Mouse (Mus musculus) liver, embryonic 11.5 days (tissue): ENCODE results near the gene Ndufs5. TPM values are rescaled to one million over a fixed set of nuclear protein-coding genes. Genes with fewer than 3 reads are reported as not detected.
A peak's percentile ranks its signal among the peaks of the same experiment; 100 is the strongest.

Source experiments
- ATAC-seq: fragments of 200-750 bp; cut with Nextera tagmentation; replicated peaks from 2 replicates; pipeline ENCODE4 v1.8.0; 2017; ENCODE audit warnings: moderate number of reproducible peaks, mild to moderate bottlenecking, moderate TSS enrichment, moderate library complexity; ENCODE audit not compliant: low FRiP score
- DNase-seq: peaks from one replicate; pipeline ENCODE4 v3.0.0-alpha.2; 2017; ENCODE audit warnings: low spot score
- H3K27ac ChIP-seq: fragments of 300-500 bp; sonication (generic); 2 replicates; pipeline ENCODE4 v1.5.1; 2014; ENCODE audit warnings: mild to moderate bottlenecking, low read depth, low read length, control low read depth
- H3K27me3 ChIP-seq: fragments of 300-500 bp; sonication (generic); replicated peaks from 2 replicates; pipeline ENCODE4 v1.6.1; 2014; ENCODE audit warnings: low read length, mixed read lengths; ENCODE audit not compliant: control insufficient read depth, insufficient read depth
- H3K36me3 ChIP-seq: fragments of 300-500 bp; sonication (generic); 2 replicates; pipeline ENCODE4 v1.6.1; 2014; ENCODE audit warnings: mild to moderate bottlenecking, low read length, moderate library complexity, mixed read lengths; ENCODE audit not compliant: control insufficient read depth, insufficient read depth
- H3K4me1 ChIP-seq: fragments of 300-500 bp; sonication (generic); replicated peaks from 2 replicates; pipeline ENCODE4 v1.6.1; 2014; ENCODE audit warnings: low read length, mixed read lengths; ENCODE audit not compliant: control insufficient read depth, insufficient read depth
- H3K4me2 ChIP-seq: fragments of 300-500 bp; sonication (generic); 2 replicates; pipeline ENCODE4 v1.6.1; 2014; ENCODE audit warnings: mild to moderate bottlenecking, control low read depth, moderate library complexity
- H3K4me3 ChIP-seq: fragments of 300-500 bp; sonication (generic); 2 replicates; pipeline ENCODE4 v1.5.1; 2014; ENCODE audit warnings: low read depth, low read length, control low read depth
- H3K9ac ChIP-seq: fragments of 300-500 bp; sonication (generic); 2 replicates; pipeline ENCODE4 v1.6.1; 2014; ENCODE audit warnings: low read depth, low read length, control low read depth
- H3K9me3 ChIP-seq: fragments of 300-500 bp; sonication (generic); 2 replicates; pipeline ENCODE4 v1.6.1; 2016; ENCODE audit warnings: low read length, inconsistent platforms, mixed read lengths; ENCODE audit not compliant: control insufficient read depth
- WGBS: fragments of 180-500 bp; shearing (Covaris S2); extraction: QIAGEN DNeasy Blood & Tissue Kit; methylation state at CpG from one replicate; pipeline ENCODE4 v1.1.7; 2014; 5-methylcytosine and 5-hydroxymethylcytosine counted together
- polyA plus RNA-seq: library from polyadenylated mRNA; unstranded; fragments of >200 nt; fragmentation: Nextera tagmentation; extraction: Ambion mirVana; gene quantifications from 2 replicates; pipeline ENCODE4 v1.2.1, GENCODE M21; 2014

Ndufs5 gene
- 312 and 323 TPM in 2 replicates for polyA plus RNA-seq

- H3K4me1 ChIP-seq: no peaks in the 10 kb centered on the region; the same call in 1 of the 2 replicates
- peak within 1 kb of the TSS; percentile 78; the same call in 1 of the 2 replicates for H3K27ac ChIP-seq
- peak within 1 kb of the TSS; percentile 78 for H3K9ac ChIP-seq
- H3K36me3 ChIP-seq: peaks cover 11% of the 10 kb centered on the region
- H3K4me2 ChIP-seq: peak within 1 kb of the TSS; percentile 75
- peak within 1 kb of the TSS; percentile 89 for H3K4me3 ChIP-seq
- H3K27me3 ChIP-seq: no peaks in the 10 kb centered on the region
- DNase-seq: peak; percentile 89
- WGBS: under 1% methylated on average over 40 of the region's 40 CpGs
- ATAC-seq: peak; percentile 100
- H3K9me3 ChIP-seq: no peaks in the 10 kb centered on the region
These were observed at the start of gene Ndufs5 for GRCm38 (mm10) chr4:123717574-123718433. Gene Ndufs5 (minus strand): TSS chr4:123718202.

- Histone ChIP-seq H3K27ac (no peak overlapping the region), H3K4me1 (no peaks in the 10 kb centered on the region), H3K4me2 (no peak overlapping the region), H3K27me3 (no peaks in the 10 kb centered on the region), H3K9me3 (no peaks in the 10 kb centered on the region), H3K9ac (no peak overlapping the region), H3K36me3 (no peaks in the 10 kb centered on the region), H3K4me3 (no peak overlapping the region)
- no peak for DNase-seq
- ATAC-seq: no peak
- 70% methylated on average over 6 of the region's 6 CpGs for WGBS
These were observed 47.1 kb upstream of the Ndufs5 start for GRCm38 (mm10) chr4:123765071-123765470.

- no peak overlapping the region for H3K4me2 ChIP-seq
- H3K4me1 ChIP-seq: no peaks in the 10 kb centered on the region
- no peaks in the 10 kb centered on the region for H3K36me3 ChIP-seq
- no peak overlapping the region for H3K4me3 ChIP-seq
- no peaks in the 10 kb centered on the region for H3K9me3 ChIP-seq
- no peak overlapping the region for H3K9ac ChIP-seq
- DNase-seq (no peak), ATAC-seq (no peak)
- 55% methylated on average over 4 of the region's 4 CpGs for WGBS
- H3K27ac ChIP-seq: no peak overlapping the region
- H3K27me3 ChIP-seq: no peaks in the 10 kb centered on the region
These were observed 40.3 kb upstream of the Ndufs5 start for GRCm38 (mm10) chr4:123758306-123758705.

- Histone ChIP-seq H3K36me3 (no peaks in the 10 kb centered on the region), H3K4me3 (peak overlapping the region; percentile 91), H3K4me2 (peak overlapping the region; percentile 75), H3K9ac (no peak overlapping the region), H3K4me1 (peaks cover 13% of the 10 kb centered on the region), H3K27ac (no peak overlapping the region), H3K27me3 (no peaks in the 10 kb centered on the region), H3K9me3 (no peaks in the 10 kb centered on the region)
- under 1% methylated on average over 8 of the region's 8 CpGs for WGBS
- ATAC-seq (no peak), DNase-seq (no peak)
These were observed 32.8 kb upstream of the Ndufs5 start for GRCm38 (mm10) chr4:123750707-123751312.

DNA sequence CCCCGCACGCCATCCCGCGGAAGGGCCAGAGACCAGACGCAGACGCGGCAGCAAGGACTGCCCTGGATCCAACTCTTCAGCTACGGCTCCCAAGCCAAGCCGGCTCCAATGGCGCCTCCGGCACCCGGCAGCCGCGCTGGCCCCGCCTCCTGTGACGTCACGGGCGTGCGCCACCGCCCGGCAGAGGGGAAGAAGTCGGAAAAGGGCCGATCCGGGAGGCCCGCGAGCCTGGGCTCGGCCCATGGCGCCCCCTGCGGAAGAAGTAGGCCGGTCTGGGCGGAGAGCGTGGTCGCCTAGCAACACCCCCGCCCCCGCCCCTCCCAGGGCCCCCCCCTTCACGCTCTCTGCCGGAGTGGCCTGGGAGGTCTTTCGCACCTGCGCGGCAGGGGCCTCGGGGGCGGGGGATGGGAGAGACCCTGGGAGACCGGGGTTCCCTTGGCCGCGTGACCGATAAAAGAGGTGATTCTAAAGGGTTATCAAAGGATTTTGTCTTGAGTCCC lies 32.2 kb upstream of the Ndufs5 start, which contains the start of gene Akirin1:
Gene Akirin1, minus strand, starts transcription at position 194 of the 500 bp plus-strand sequence.
- H3K9ac ChIP-seq: peak within 1 kb of the TSS; percentile 82
- peak; percentile 99 for ATAC-seq
- peaks cover 13% of the 10 kb centered on the region for H3K4me1 ChIP-seq
- under 1% methylated on average over 42 of the region's 46 CpGs for WGBS
- H3K27ac ChIP-seq: peak within 1 kb of the TSS; percentile 76
- H3K27me3 ChIP-seq: no peaks in the 10 kb centered on the region
- DNase-seq: peak; percentile 96
- no peaks in the 10 kb centered on the region for H3K36me3 ChIP-seq
- H3K9me3 ChIP-seq: no peaks in the 10 kb centered on the region
- peak within 1 kb of the TSS; percentile 91 for H3K4me3 ChIP-seq
- H3K4me2 ChIP-seq: peak within 1 kb of the TSS; percentile 75

- Histone ChIP-seq H3K27ac (peak overlapping the region; percentile 76), H3K4me3 (peak overlapping the region; percentile 91), H3K4me1 (peaks cover 13% of the 10 kb centered on the region), H3K36me3 (no peaks in the 10 kb centered on the region), H3K27me3 (no peaks in the 10 kb centered on the region), H3K9ac (peak overlapping the region; percentile 82), H3K9me3 (no peaks in the 10 kb centered on the region), H3K4me2 (peak overlapping the region; percentile 74)
- DNase-seq (peak; percentile 42), ATAC-seq (peak; percentile 74)
- under 1% methylated on average over 53 of the region's 55 CpGs for WGBS
These were observed 31.6 kb upstream of the Ndufs5 start for GRCm38 (mm10) chr4:123749484-123750130.

DNA sequence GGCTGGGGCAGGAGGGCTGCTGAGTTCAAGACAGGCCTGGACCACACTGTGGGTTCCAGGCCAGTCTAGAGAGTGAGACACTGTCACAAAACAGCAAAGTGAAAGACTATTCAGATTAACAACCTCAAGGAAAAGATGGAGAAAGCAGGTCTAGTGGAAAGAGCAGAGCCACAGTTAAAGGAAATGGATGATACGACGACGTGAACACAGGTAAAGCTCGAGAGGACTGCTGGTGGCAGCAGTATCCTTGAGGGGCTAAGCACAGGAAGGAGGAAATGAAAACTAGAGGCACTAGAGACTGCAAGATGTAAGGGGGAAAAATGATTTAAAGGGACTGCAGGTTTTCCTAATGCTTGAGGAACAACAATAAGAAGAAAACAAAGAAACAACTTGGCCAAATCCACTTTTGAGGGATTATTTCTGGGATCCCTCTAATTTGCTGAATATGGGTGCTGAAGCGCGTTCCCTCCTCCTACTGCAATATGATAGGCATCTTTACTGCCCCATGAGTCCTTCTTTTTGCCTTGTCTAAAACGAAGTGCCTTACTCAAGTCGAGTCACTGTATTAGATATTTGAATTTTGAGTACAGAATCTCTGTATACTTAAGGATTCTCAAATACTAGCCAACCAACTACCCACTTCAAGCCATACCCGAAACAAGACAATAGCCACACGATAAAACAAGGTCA lies 30.9 kb upstream of the Ndufs5 start:
- peak overlapping the region; percentile 91 for H3K4me3 ChIP-seq
- H3K4me1 ChIP-seq: peaks cover 13% of the 10 kb centered on the region
- 16% methylated on average over 10 of the region's 10 CpGs for WGBS
- H3K36me3 ChIP-seq: no peaks in the 10 kb centered on the region
- no peak for ATAC-seq
- H3K9ac ChIP-seq: peak overlapping the region; percentile 82
- DNase-seq: no peak
- H3K27me3 ChIP-seq: no peaks in the 10 kb centered on the region
- no peaks in the 10 kb centered on the region for H3K9me3 ChIP-seq
- H3K4me2 ChIP-seq: peak overlapping the region; percentile 74
- H3K27ac ChIP-seq: no peak overlapping the region

GRCm38 (mm10) chr4:123745221-123745775 lies 27.3 kb upstream of the Ndufs5 start:
- Histone ChIP-seq H3K9ac (no peak overlapping the region), H3K27me3 (no peaks in the 10 kb centered on the region), H3K9me3 (no peaks in the 10 kb centered on the region), H3K27ac (no peak overlapping the region), H3K36me3 (peaks cover 10% of the 10 kb centered on the region), H3K4me2 (no peak overlapping the region), H3K4me3 (no peak overlapping the region), H3K4me1 (peaks cover 13% of the 10 kb centered on the region)
- DNase-seq (no peak), ATAC-seq (no peak)
- 90% methylated on average over 4 of the region's 4 CpGs for WGBS
